Mouse (Mus musculus): Measurements from ENCODE around the gene Nlk.
"Not testable (repeated sequence)": the region's sequence is repeated elsewhere in the genome, so short reads cannot be mapped to it uniquely, and the experiment has no call there.

Nlk gene

GRCm38 (mm10) chr11:78598763-78599415, 98.3 kb downstream of the Nlk start:
- ATAC-seq (ENCODE audit: low TSS enrichment) = no peak

- ATAC-seq (ENCODE audit: low TSS enrichment) = no peak
Measured at GRCm38 (mm10) chr11:78596750-78597149, 100.4 kb downstream of the Nlk start.

GRCm38 (mm10) chr11:78595773-78596172, 101.4 kb downstream of the Nlk start:
- ATAC-seq (ENCODE audit: low TSS enrichment) = no peak

- no peak for ATAC-seq (ENCODE audit: low TSS enrichment)
Measured at GRCm38 (mm10) chr11:78594271-78594964, 102.8 kb downstream of the Nlk start.

- not testable (repeated sequence) for ATAC-seq (ENCODE audit: low TSS enrichment)
Measured at GRCm38 (mm10) chr11:78587677-78588076, 109.5 kb downstream of the Nlk start.

- ATAC-seq (ENCODE audit: low TSS enrichment) = no peak
Measured at GRCm38 (mm10) chr11:78586099-78586498, 111.1 kb downstream of the Nlk start.

- ATAC-seq (ENCODE audit: low TSS enrichment) = no peak
Measured at GRCm38 (mm10) chr11:78582848-78583247, 114.3 kb downstream of the Nlk start.

- ATAC-seq (ENCODE audit: low TSS enrichment) = no peak
Measured at GRCm38 (mm10) chr11:78574975-78575374, 122.2 kb downstream of the Nlk start.

GRCm38 (mm10) chr11:78574536-78574935, 122.6 kb downstream of the Nlk start:
- ATAC-seq (ENCODE audit: low TSS enrichment) = no peak

GRCm38 (mm10) chr11:78574031-78574430, 123.1 kb downstream of the Nlk start:
- not testable (repeated sequence) for ATAC-seq (ENCODE audit: low TSS enrichment)

- ATAC-seq (ENCODE audit: low TSS enrichment) = peak; percentile 66; the same call in 1 of the 2 replicates
Measured at GRCm38 (mm10) chr11:78571854-78572253, 125.3 kb downstream of the Nlk start.

GRCm38 (mm10) chr11:78571441-78571840, 125.7 kb downstream of the Nlk start:
- peak; percentile 74; the same call in 1 of the 2 replicates for ATAC-seq (ENCODE audit: low TSS enrichment)

GRCm38 (mm10) chr11:78569806-78570205, 127.4 kb downstream of the Nlk start:
- ATAC-seq (ENCODE audit: low TSS enrichment) = no peak

GRCm38 (mm10) chr11:78568827-78569226, 128.3 kb downstream of the Nlk start:
- no peak for ATAC-seq (ENCODE audit: low TSS enrichment)

GRCm38 (mm10) chr11:78567614-78568013, 129.6 kb downstream of the Nlk start:
- no peak for ATAC-seq (ENCODE audit: low TSS enrichment)

- ATAC-seq (ENCODE audit: low TSS enrichment) = no peak
Measured at GRCm38 (mm10) chr11:78566775-78567174, 130.4 kb downstream of the Nlk start.

GRCm38 (mm10) chr11:78560447-78560846, 136.7 kb downstream of the Nlk start:
- peak; percentile 73 for ATAC-seq (ENCODE audit: low TSS enrichment)

GRCm38 (mm10) chr11:78557241-78557640, 139.9 kb downstream of the Nlk start:
- ATAC-seq (ENCODE audit: low TSS enrichment) = no peak

GRCm38 (mm10) chr11:78556070-78556469, 141.1 kb downstream of the Nlk start:
- no peak for ATAC-seq (ENCODE audit: low TSS enrichment)

- no peak for ATAC-seq (ENCODE audit: low TSS enrichment)
Measured at GRCm38 (mm10) chr11:78555623-78556022, 141.6 kb downstream of the Nlk start.

- peak; percentile 2; the same call in 1 of the 2 replicates for ATAC-seq (ENCODE audit: low TSS enrichment)
Measured at GRCm38 (mm10) chr11:78551059-78551398, 146.1 kb downstream of the Nlk start.

GRCm38 (mm10) chr11:78550168-78551058, 146.8 kb downstream of the Nlk start, which contains the start of gene Tmem97:
Gene Tmem97 (minus strand): TSS chr11:78550777.
- ATAC-seq (ENCODE audit: low TSS enrichment) = peak; percentile 97
